Mouse (Mus musculus) heart, postnatal 0 days (tissue): Measurements from ENCODE around the gene Lpp.

ENCODE experiments used
- CTCF ChIP-seq: IDR thresholded peaks from 2 replicates; pipeline ENCODE4 v1.5.1; 2016; ENCODE audit warnings: antibody characterized with exemption, control low read depth, low read depth
- EP300 ChIP-seq: IDR thresholded peaks from 2 replicates; pipeline ENCODE4 v1.6.1; 2016; ENCODE audit warnings: antibody characterized with exemption, low read depth

DNA sequence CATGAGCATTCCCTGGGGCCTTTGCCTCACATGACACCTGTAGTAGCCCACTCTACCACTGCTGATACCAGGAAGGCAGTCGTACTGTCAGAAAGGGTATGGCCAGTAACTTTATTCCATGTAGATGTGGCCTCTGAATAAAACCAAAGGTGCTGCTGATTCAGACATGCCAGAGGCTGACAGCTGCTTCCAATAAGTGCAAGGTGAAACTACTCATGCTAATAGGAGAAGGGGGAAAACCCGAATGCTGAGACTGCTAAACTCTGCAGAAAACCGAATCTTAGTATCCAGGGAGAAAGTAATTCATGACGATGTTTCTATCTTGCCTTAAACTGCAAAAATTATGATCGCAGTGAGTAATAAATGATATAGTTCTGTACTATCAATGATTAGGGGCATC, 468.1 kb downstream of the Lpp start:
- TF ChIP-seq EP300, result no peak
- no peak for TF ChIP-seq CTCF
